Mouse (Mus musculus) left cerebral cortex, adult 9 months (tissue): ENCODE results near the gene Ccnb1ip1.
"Not testable (repeated sequence)": the region's sequence is repeated elsewhere in the genome, so short reads cannot be mapped to it uniquely, and the experiment has no call there.

Source experiments
- DNase-seq, 2 experiments: peaks; one replicate each; pipeline ENCODE4 v3.0.0; 2022; ENCODE audit warnings: low spot score in 2 of 2

Gene Ccnb1ip1

GRCm38 (mm10) chr14:50807487-50808072 lies at the start of gene Ccnb1ip1, which contains the start of gene Parp2:
Ccnb1ip1 (minus strand) TSS chr14:50807732.
Parp2 (plus strand) TSS chr14:50807841.
- peak; percentile 96 to 100 for DNase-seq

GRCm38 (mm10) chr14:50855788-50856187 lies 48.3 kb upstream of the Ccnb1ip1 start:
- no peak for DNase-seq

- DNase-seq = no peak
These were observed 29.7 kb upstream of the Ccnb1ip1 start for GRCm38 (mm10) chr14:50837236-50837635.

GRCm38 (mm10) chr14:50834435-50834834 lies 26.9 kb upstream of the Ccnb1ip1 start:
- DNase-seq = no peak

- DNase-seq = peak in 1 of 2 experiments; percentile 35
These were observed 26.4 kb upstream of the Ccnb1ip1 start for GRCm38 (mm10) chr14:50833964-50834363.

GRCm38 (mm10) chr14:50829878-50830277 lies 22.3 kb upstream of the Ccnb1ip1 start:
- DNase-seq = no peak

GRCm38 (mm10) chr14:50826579-50826978 lies 19.0 kb upstream of the Ccnb1ip1 start:
- peak in 1 of 2 experiments; percentile 44 for DNase-seq

GRCm38 (mm10) chr14:50824219-50824618 lies 16.7 kb upstream of the Ccnb1ip1 start:
- no peak for DNase-seq

- DNase-seq = no peak
These were observed 15.7 kb upstream of the Ccnb1ip1 start for GRCm38 (mm10) chr14:50823240-50823639.

GRCm38 (mm10) chr14:50813060-50813459 lies 5.5 kb upstream of the Ccnb1ip1 start:
- no peak for DNase-seq

GRCm38 (mm10) chr14:50806469-50806868 lies 1.1 kb downstream of the Ccnb1ip1 start:
- not testable (repeated sequence) for DNase-seq

- DNase-seq = no peak
These were observed 2.8 kb downstream of the Ccnb1ip1 start for GRCm38 (mm10) chr14:50804683-50805082.

- DNase-seq = no peak
These were observed 4.5 kb downstream of the Ccnb1ip1 start for GRCm38 (mm10) chr14:50802843-50803562.

- no peak for DNase-seq
These were observed 5.1 kb downstream of the Ccnb1ip1 start for GRCm38 (mm10) chr14:50802441-50802840.

GRCm38 (mm10) chr14:50799502-50800259 lies 7.9 kb downstream of the Ccnb1ip1 start:
- DNase-seq = peak in 1 of 2 experiments; percentile 53

- no peak for DNase-seq
These were observed 9.0 kb downstream of the Ccnb1ip1 start for GRCm38 (mm10) chr14:50798512-50798911.

- no peak for DNase-seq
These were observed 11.1 kb downstream of the Ccnb1ip1 start for GRCm38 (mm10) chr14:50796464-50796863.

GRCm38 (mm10) chr14:50795965-50796364 lies 11.6 kb downstream of the Ccnb1ip1 start:
- DNase-seq = no peak

GRCm38 (mm10) chr14:50795261-50795935 lies 12.1 kb downstream of the Ccnb1ip1 start:
- no peak for DNase-seq

GRCm38 (mm10) chr14:50788157-50788556 lies 19.4 kb downstream of the Ccnb1ip1 start:
- DNase-seq = no peak

GRCm38 (mm10) chr14:50785251-50785637 lies 22.3 kb downstream of the Ccnb1ip1 start, which contains the start of gene Ttc5:
Ttc5 (minus strand) TSS chr14:50785519.
- DNase-seq = peak; percentile 53 to 92
